Mouse (Mus musculus): ENCODE measurements at regions not wholly inside any gene's neighbourhood (a gene's known extent, or its start where the extent isn't known, plus 50 kb on each side); places are given as distances from the start of the nearest gene placed in this dataset.

DNA sequence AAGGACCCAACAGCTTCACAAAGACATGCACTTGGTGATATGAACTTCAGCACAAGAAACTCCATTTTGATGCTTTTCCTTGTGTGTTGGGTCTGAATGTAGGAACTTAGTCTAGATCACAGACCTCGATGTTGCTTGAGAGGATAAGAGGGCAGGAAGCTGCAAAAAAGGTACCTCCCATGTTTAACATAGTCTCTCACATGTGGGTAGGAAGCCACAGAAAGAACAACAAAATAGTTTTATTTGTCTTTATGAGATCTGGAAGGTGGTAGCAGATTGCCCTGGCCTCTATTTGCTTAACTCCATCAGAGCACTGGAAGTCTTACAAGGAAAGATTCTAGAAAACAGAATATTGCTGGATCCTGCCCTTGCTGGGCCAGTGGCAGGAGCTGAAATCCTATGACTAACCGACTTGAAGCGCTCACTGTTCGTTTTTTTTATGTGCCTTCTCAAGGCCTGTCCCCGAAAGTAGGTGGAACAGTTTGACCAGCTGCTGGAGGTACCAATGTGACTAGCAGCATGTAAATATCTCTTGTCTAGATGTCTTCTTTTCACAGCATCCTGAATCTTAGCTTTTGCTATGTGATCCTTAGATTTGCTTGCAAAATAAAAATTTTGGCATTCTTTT lies 50.1 kb upstream of the Znrf2 start:
- TF ChIP-seq CTCF (IDR thresholded peaks at IDR 0.05; ENCODE audit: low read depth, low read length) (no peak), POLR2A (IDR thresholded peaks at IDR 0.05; ENCODE audit: borderline replicate concordance, low read depth, low read length) (no peak)
- Histone ChIP-seq H3K4me3 (ENCODE audit: insufficient read depth, low read length) (no peak overlapping the region), H3K27ac (ENCODE audit: insufficient read depth, low read depth, low read length) (no peak overlapping the region), H3K4me1 (ENCODE audit: control insufficient read depth, insufficient read depth, low read length) (peaks cover 17% of the 10 kb centered on the region)

All from bone marrow macrophage, adult 2 months (primary cell).